Mouse (Mus musculus): Measurements from ENCODE around the gene Cldn3.
A peak's percentile ranks its signal among the peaks of the same experiment; 100 is the strongest.

Cldn3 gene

GRCm38 (mm10) chr5:135029007-135029854, 43.2 kb downstream of the Cldn3 start:
- no peak for DNase-seq (ENCODE audit: low read depth, low spot score)

GRCm38 (mm10) chr5:135032581-135032980, 46.6 kb downstream of the Cldn3 start:
- no peak for DNase-seq (ENCODE audit: low read depth, low spot score)
- no peaks in the 10 kb centered on the region for H3K27me3 ChIP-seq (ENCODE audit: control insufficient read depth, insufficient read depth, low read length, poor library complexity, severe bottlenecking)

More at GRCm38 (mm10) chr5:135029007-135029854, 43.2 kb downstream of the Cldn3 start:
- no peaks in the 10 kb centered on the region for H3K27me3 ChIP-seq (ENCODE audit: control insufficient read depth, insufficient read depth, low read length, poor library complexity, severe bottlenecking)
- H3K36me3 ChIP-seq (ENCODE audit: control insufficient read depth, insufficient read depth, low read length, poor library complexity, severe bottlenecking) = no peaks in the 10 kb centered on the region

GRCm38 (mm10) chr5:135034593-135034992, 48.6 kb downstream of the Cldn3 start:
- peak; percentile 25 for DNase-seq (ENCODE audit: low read depth, low spot score)
- Histone ChIP-seq H3K27me3 (ENCODE audit: control insufficient read depth, insufficient read depth, low read length, poor library complexity, severe bottlenecking) (no peaks in the 10 kb centered on the region), H3K36me3 (ENCODE audit: control insufficient read depth, insufficient read depth, low read length, poor library complexity, severe bottlenecking) (no peaks in the 10 kb centered on the region)

More at GRCm38 (mm10) chr5:135032581-135032980, 46.6 kb downstream of the Cldn3 start:
- H3K36me3 ChIP-seq (ENCODE audit: control insufficient read depth, insufficient read depth, low read length, poor library complexity, severe bottlenecking) = no peaks in the 10 kb centered on the region

- H3K27me3 ChIP-seq (ENCODE audit: control insufficient read depth, insufficient read depth, low read length, poor library complexity, severe bottlenecking) = no peaks in the 10 kb centered on the region
- DNase-seq (ENCODE audit: low read depth, low spot score) = no peak
Observed at GRCm38 (mm10) chr5:135035608-135036359, 49.8 kb downstream of the Cldn3 start.

More at GRCm38 (mm10) chr5:135035608-135036359, 49.8 kb downstream of the Cldn3 start:
- no peaks in the 10 kb centered on the region for H3K36me3 ChIP-seq (ENCODE audit: control insufficient read depth, insufficient read depth, low read length, poor library complexity, severe bottlenecking)

Data from splenic B cell, adult 2 months (primary cell).